29 mouse cellular contexts compared by ENCODE assay signal in the genomic region with DNA sequence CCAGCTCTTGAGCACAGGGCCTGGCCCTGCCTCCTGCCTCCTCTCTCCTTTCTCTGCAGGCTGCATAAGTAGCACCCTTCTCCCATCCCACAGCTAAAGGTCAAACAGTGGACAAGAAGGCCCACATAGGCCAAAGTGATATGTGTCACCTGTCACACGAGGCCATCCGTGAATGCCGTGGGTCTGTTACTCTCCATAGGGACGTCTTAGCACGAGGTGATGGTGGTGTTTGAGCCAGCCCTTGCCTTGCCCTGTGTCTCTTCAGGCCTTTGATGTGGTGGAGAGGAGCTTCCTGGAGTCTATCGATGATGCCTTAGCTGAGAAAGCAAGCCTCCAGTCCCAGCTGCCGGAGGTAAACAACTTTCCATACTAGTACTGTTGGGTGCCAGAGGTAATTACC. TPM values are rescaled to one million over a fixed set of nuclear protein-coding genes. Genes with fewer than 3 reads are reported as not detected.
DNase-seq lines count a peak whose midpoint lies in the region; ATAC-seq and TF ChIP-seq lines count a peak whose summit lies in the region.
"Had no signal": no experiment of that assay in that cellular context is flagged by ENCODE, and none has a peak within 500 bp of the region (broad histone marks: within the 10 kb centered on the region; RNA-seq: fewer than 3 reads in every experiment).

No protein-coding gene starts in this region.

- ATAC-seq in CD4-positive, CD25-positive, alpha-beta regulatory T cell, adult 4 months: peak; percentile 82
- no peak for ATAC-seq in hindbrain, postnatal 0 days
- ATAC-seq: forebrain, embryonic 15.5 days; Patski had no signal

- no peak for DNase-seq in gastrocnemius, adult 2 months
- no peak for DNase-seq in gastrocnemius, postnatal 10 days
- DNase-seq in naive thymus-derived CD4-positive, alpha-beta T cell, adult 2 months (ENCODE audit: low read depth): peak; percentile 82
- DNase-seq in thymus, postnatal 14 days: peak; percentile 54
- DNase-seq in adrenal gland, postnatal 36 days: no peak
- no peak for DNase-seq in hindbrain, postnatal 0 days (ENCODE audit: low spot score)
- no peak for DNase-seq in frontal cortex, postnatal 14 days (ENCODE audit: low spot score in 2 of 2)
- DNase-seq: adrenal gland, postnatal 10 days; cerebellum, adult 8-10 months; gastrocnemius, postnatal 36 days; heart, adult 2 months; kidney, adult 18-20 months; kidney, postnatal 10 days; liver; lung, postnatal 4 days; midbrain, embryonic 14.5 days; right cerebral cortex, adult 18-20 months had no signal

- H3K4me3 ChIP-seq in gastrocnemius, adult 2 months: no peak overlapping the region
- H3K4me3 ChIP-seq in hindbrain, postnatal 0 days (ENCODE audit: low read length): no peak overlapping the region
- H3K4me3 ChIP-seq: embryonic facial prominence, embryonic 10.5 days; forebrain, embryonic 15.5 days; heart, adult 2 months; limb, embryonic 10.5 days; liver, embryonic 15.5 days; lung, embryonic 15.5 days had no signal

- H3K36me3 ChIP-seq in hindbrain, postnatal 0 days (ENCODE audit: insufficient read depth, low read length): peaks cover 34% of the 10 kb centered on the region

- no peaks in the 10 kb centered on the region for H3K4me1 ChIP-seq in hindbrain, postnatal 0 days (ENCODE audit: insufficient read depth, low read length)
- H3K4me1 ChIP-seq: forebrain, embryonic 15.5 days; lung, embryonic 15.5 days had no signal

- H3K4me2 ChIP-seq in hindbrain, postnatal 0 days (ENCODE audit: low read depth, low read length): no peak overlapping the region
- H3K4me2 ChIP-seq: forebrain, embryonic 15.5 days; liver, embryonic 15.5 days; lung, embryonic 15.5 days had no signal

- no peak for TF ChIP-seq CTCF in gastrocnemius, adult 2 months (IDR thresholded peaks at IDR 0.05)
- no peak for TF ChIP-seq CTCF in hindbrain, postnatal 0 days (IDR thresholded peaks at IDR 0.05; ENCODE audit: low read depth)

- no peak overlapping the region for H3K9ac ChIP-seq in hindbrain, postnatal 0 days (replicated peaks; ENCODE audit: low read length)
- H3K9ac ChIP-seq: forebrain, embryonic 15.5 days; liver, embryonic 15.5 days; lung, embryonic 15.5 days had no signal

- no peaks in the 10 kb centered on the region for H3K9me3 ChIP-seq in hindbrain, postnatal 0 days (ENCODE audit: low read length)
- H3K9me3 ChIP-seq: embryonic facial prominence, embryonic 10.5 days; forebrain, embryonic 15.5 days; G1E; limb, embryonic 10.5 days; liver, embryonic 15.5 days; lung, embryonic 15.5 days had no signal

- H3K27ac ChIP-seq in gastrocnemius, adult 2 months: peak overlapping the region; percentile 62; the same call in 1 of the 2 replicates
- H3K27ac ChIP-seq in hindbrain, postnatal 0 days: no peak overlapping the region
- H3K27ac ChIP-seq: embryonic facial prominence, embryonic 10.5 days; forebrain, embryonic 15.5 days; heart, adult 2 months; limb, embryonic 10.5 days; liver, embryonic 15.5 days; lung, embryonic 15.5 days had no signal

- WGBS in hindbrain, postnatal 0 days: 92% methylated on average over 7 of the region's 7 CpGs

- intact Hi-C loops in gastrocnemius, adult 2 months (cut with DNase I): no loop called here

- no peaks in the 10 kb centered on the region for H3K27me3 ChIP-seq in hindbrain, postnatal 0 days (ENCODE audit: insufficient read depth, low read length)
- H3K27me3 ChIP-seq: CH12.LX; forebrain, embryonic 15.5 days; liver, embryonic 15.5 days; lung, embryonic 15.5 days; Patski had no signal

RNA-seq across cellular contexts. Expression of a gene that starts 16.6 kb away (rescaled TPM):
- total RNA-seq in gastrocnemius, adult 2 months (2021): 10 to 100 TPM; 13.0 to 16.1 TPM
- total RNA-seq in gastrocnemius, postnatal 10 days (2021): 10 to 100 TPM; 17.1 to 20.6 TPM
- polyA plus RNA-seq in CD4-positive, CD25-positive, alpha-beta regulatory T cell, adult 4 months (2017; shearing (Covaris generic)): 10 to 100 TPM; 12.0 to 39.6 TPM
- 10 to 100 TPM; 11.9 to 18.3 TPM for total RNA-seq in adrenal gland, postnatal 36 days (2021)
- total RNA-seq in hindbrain, postnatal 0 days (2014; rRNA removed): 55.0 and 58.6 TPM in 2 replicates
- polyA plus RNA-seq in hindbrain, postnatal 0 days (2015; fragmentation: Nextera tagmentation; extraction: Ambion mirVana): 26.5 and 27.9 TPM in 2 replicates

RNA-seq across cellular contexts. Expression of a gene that starts 24.0 kb away (rescaled TPM):
- under 1 TPM; 0.61 to 0.78 TPM for total RNA-seq in gastrocnemius, adult 2 months (2021)
- total RNA-seq in gastrocnemius, postnatal 10 days (2021): 1 to 10 TPM; 2.8 to 3.1 TPM
- polyA plus RNA-seq in CD4-positive, CD25-positive, alpha-beta regulatory T cell, adult 4 months (2017; shearing (Covaris generic)): under 1 TPM in 1 of 2 experiments, not detected in 1; 0.13 TPM
- total RNA-seq in adrenal gland, postnatal 36 days (2021): 10 to 100 TPM in 1 of 2 experiments, 1 to 10 TPM in 1; 7.0 to 10.3 TPM
- 99.6 and 106 TPM in 2 replicates for total RNA-seq in hindbrain, postnatal 0 days (2014; rRNA removed)
- polyA plus RNA-seq in hindbrain, postnatal 0 days (2015; fragmentation: Nextera tagmentation; extraction: Ambion mirVana): 13.2 and 13.5 TPM in 2 replicates
- total RNA-seq: common myeloid progenitor, adult 5-6 weeks; G1E; hematopoietic stem cell, adult 5-6 weeks; megakaryocyte-erythroid progenitor cell, adult 5-6 weeks had no signal
- polyA plus RNA-seq: G1E had no signal

RNA-seq across cellular contexts. Expression of a gene that starts 57.8 kb away (rescaled TPM):
- 10 to 100 TPM; 38.6 to 51.4 TPM for total RNA-seq in gastrocnemius, adult 2 months (2021)
- 100 to 1,000 TPM; 224 to 271 TPM for total RNA-seq in gastrocnemius, postnatal 10 days (2021)
- 1,000 to 10,000 TPM; 3,782 to 4,433 TPM for polyA plus RNA-seq in CD4-positive, CD25-positive, alpha-beta regulatory T cell, adult 4 months (2017; shearing (Covaris generic))
- total RNA-seq in adrenal gland, postnatal 36 days (2021): 100 to 1,000 TPM; 602 to 611 TPM
- 599 and 600 TPM in 2 replicates for total RNA-seq in hindbrain, postnatal 0 days (2014; rRNA removed)
- polyA plus RNA-seq in hindbrain, postnatal 0 days (2015; fragmentation: Nextera tagmentation; extraction: Ambion mirVana): 527 and 544 TPM in 2 replicates

RNA-seq across cellular contexts. Expression of a gene that starts 58.4 kb away (rescaled TPM):
- total RNA-seq in gastrocnemius, adult 2 months (2021): 10 to 100 TPM; 46.1 to 46.4 TPM
- total RNA-seq in gastrocnemius, postnatal 10 days (2021): 10 to 100 TPM; 16.1 to 17.0 TPM
- under 1 TPM; 0.86 to 0.94 TPM for polyA plus RNA-seq in CD4-positive, CD25-positive, alpha-beta regulatory T cell, adult 4 months (2017; shearing (Covaris generic))
- 10 to 100 TPM; 28.0 to 31.5 TPM for total RNA-seq in adrenal gland, postnatal 36 days (2021)
- total RNA-seq in hindbrain, postnatal 0 days (2014; rRNA removed): 155 and 157 TPM in 2 replicates
- polyA plus RNA-seq in hindbrain, postnatal 0 days (2015; fragmentation: Nextera tagmentation; extraction: Ambion mirVana): 73.4 and 78.6 TPM in 2 replicates

Comparison
In these comparisons a context has a peak if more than half of its experiments do, and no peak if none do; other contexts are left out.
1. RNA of a gene that starts 57.8 kb away (total RNA-seq): 602 to 611 TPM in adrenal gland, postnatal 36 days, 599 to 600 TPM in hindbrain, postnatal 0 days and 224 to 271 TPM in gastrocnemius, postnatal 10 days; 38.6 to 51.4 TPM in gastrocnemius, adult 2 months; every median in the first group is over 4 times any median in the second.
2. DNase-seq: peak in naive thymus-derived CD4-positive, alpha-beta T cell, adult 2 months (single experiment) and thymus, postnatal 14 days (single experiment); none in gastrocnemius, adult 2 months (single experiment), gastrocnemius, postnatal 10 days (single experiment), adrenal gland, postnatal 36 days (0 of 2), hindbrain, postnatal 0 days (single experiment) and frontal cortex, postnatal 14 days (0 of 2).